Mouse (Mus musculus): Measurements from ENCODE around the gene Tmcc3. TPM values are rescaled to one million over a fixed set of nuclear protein-coding genes. Genes with fewer than 3 reads are reported as not detected.
A peak's percentile ranks its signal among the peaks of the same experiment; 100 is the strongest.

The Tmcc3 gene
- polyA plus RNA-seq, 1 experiment from 2014 or later = 14.3 TPM

GRCm38 (mm10) chr10:94512771-94513170 lies 201.0 kb downstream of the Tmcc3 start:
- TF ChIP-seq EP300 (IDR thresholded peaks at IDR 0.05) (no peak), CTCF (IDR thresholded peaks at IDR 0.05) (no peak)
- DNase-seq (ENCODE audit: low spot score) (no peak), ATAC-seq (no peak)
- no peaks in the 10 kb centered on the region for H3K36me3 ChIP-seq (ENCODE audit: insufficient read depth, low read length)
- H3K4me3 ChIP-seq (ENCODE audit: low read depth, low read length) = no peak overlapping the region
- H3K9ac ChIP-seq (replicated peaks; ENCODE audit: low read depth) = no peak overlapping the region
- 81% methylated on average over 1 of the region's 1 CpGs for WGBS
- no peaks in the 10 kb centered on the region; the same call in 1 of the 2 replicates for H3K4me1 ChIP-seq (ENCODE audit: insufficient read depth, low read depth, low read length)
- H3K4me2 ChIP-seq (replicated peaks; ENCODE audit: low read depth, low read length) = no peak overlapping the region
- no peaks in the 10 kb centered on the region for H3K27me3 ChIP-seq (replicated peaks; ENCODE audit: insufficient read depth, low read length)
- no peaks in the 10 kb centered on the region for H3K9me3 ChIP-seq (ENCODE audit: low read length)
- H3K27ac ChIP-seq (ENCODE audit: low read length) = no peak overlapping the region

- Histone ChIP-seq H3K9me3 (ENCODE audit: low read length) (no peaks in the 10 kb centered on the region), H3K4me1 (ENCODE audit: insufficient read depth, low read depth, low read length) (no peaks in the 10 kb centered on the region; the same call in 1 of the 2 replicates), H3K27ac (ENCODE audit: low read length) (no peak overlapping the region), H3K36me3 (ENCODE audit: insufficient read depth, low read length) (no peaks in the 10 kb centered on the region), H3K9ac (replicated peaks; ENCODE audit: low read depth) (no peak overlapping the region), H3K27me3 (replicated peaks; ENCODE audit: insufficient read depth, low read length) (no peaks in the 10 kb centered on the region), H3K4me2 (replicated peaks; ENCODE audit: low read depth, low read length) (peak overlapping the region; percentile 88), H3K4me3 (ENCODE audit: low read depth, low read length) (peak overlapping the region; percentile 75)
- WGBS = 4% methylated on average over 12 of the region's 12 CpGs
- peak; percentile 18 for ATAC-seq
- TF ChIP-seq EP300 (IDR thresholded peaks at IDR 0.05) (no peak), CTCF (IDR thresholded peaks at IDR 0.05) (no peak)
- peak; percentile 50 for DNase-seq (ENCODE audit: low spot score)
Observed at GRCm38 (mm10) chr10:94514091-94514505, 202.3 kb downstream of the Tmcc3 start.

GRCm38 (mm10) chr10:94514506-94515178 lies 202.9 kb downstream of the Tmcc3 start:
- Histone ChIP-seq H3K27me3 (replicated peaks; ENCODE audit: insufficient read depth, low read length) (no peaks in the 10 kb centered on the region), H3K4me2 (replicated peaks; ENCODE audit: low read depth, low read length) (peak overlapping the region; percentile 88), H3K27ac (ENCODE audit: low read length) (peak overlapping the region; percentile 82), H3K9me3 (ENCODE audit: low read length) (no peaks in the 10 kb centered on the region), H3K9ac (replicated peaks; ENCODE audit: low read depth) (peak overlapping the region; percentile 76), H3K4me1 (ENCODE audit: insufficient read depth, low read depth, low read length) (peaks cover under 1% of the 10 kb centered on the region; the same call in 1 of the 2 replicates), H3K4me3 (ENCODE audit: low read depth, low read length) (peak overlapping the region; percentile 75), H3K36me3 (ENCODE audit: insufficient read depth, low read length) (no peaks in the 10 kb centered on the region)
- under 1% methylated on average over 55 of the region's 71 CpGs for WGBS
- TF ChIP-seq EP300 (IDR thresholded peaks at IDR 0.05) (no peak), CTCF (IDR thresholded peaks at IDR 0.05) (no peak)
- ATAC-seq (peak; percentile 93), DNase-seq (ENCODE audit: low spot score) (peak; percentile 81)

GRCm38 (mm10) chr10:94515179-94515545 lies 203.4 kb downstream of the Tmcc3 start:
- WGBS = 1% methylated on average over 31 of the region's 34 CpGs
- Histone ChIP-seq H3K27me3 (replicated peaks; ENCODE audit: insufficient read depth, low read length) (no peaks in the 10 kb centered on the region), H3K4me3 (ENCODE audit: low read depth, low read length) (peak overlapping the region; percentile 75), H3K4me2 (replicated peaks; ENCODE audit: low read depth, low read length) (peak overlapping the region; percentile 88), H3K9me3 (ENCODE audit: low read length) (no peaks in the 10 kb centered on the region), H3K36me3 (ENCODE audit: insufficient read depth, low read length) (no peaks in the 10 kb centered on the region), H3K4me1 (ENCODE audit: insufficient read depth, low read depth, low read length) (peaks cover 5% of the 10 kb centered on the region; the same call in 1 of the 2 replicates), H3K27ac (ENCODE audit: low read length) (peak overlapping the region; percentile 82), H3K9ac (replicated peaks; ENCODE audit: low read depth) (peak overlapping the region; percentile 76)
- no peak for TF ChIP-seq EP300 (IDR thresholded peaks at IDR 0.05)
- TF ChIP-seq CTCF (IDR thresholded peaks at IDR 0.05) = peak; percentile 70
- ATAC-seq (peak; percentile 87), DNase-seq (ENCODE audit: low spot score) (peak; percentile 79)

GRCm38 (mm10) chr10:94515583-94515982 lies 203.8 kb downstream of the Tmcc3 start:
- no peaks in the 10 kb centered on the region for H3K36me3 ChIP-seq (ENCODE audit: insufficient read depth, low read length)
- WGBS = 7% methylated on average over 10 of the region's 10 CpGs
- peaks cover 5% of the 10 kb centered on the region; the same call in 1 of the 2 replicates for H3K4me1 ChIP-seq (ENCODE audit: insufficient read depth, low read depth, low read length)
- DNase-seq (ENCODE audit: low spot score) (no peak), ATAC-seq (no peak)
- H3K4me2 ChIP-seq (replicated peaks; ENCODE audit: low read depth, low read length) = peak overlapping the region; percentile 88
- H3K27me3 ChIP-seq (replicated peaks; ENCODE audit: insufficient read depth, low read length) = no peaks in the 10 kb centered on the region
- H3K9me3 ChIP-seq (ENCODE audit: low read length) = no peaks in the 10 kb centered on the region
- H3K27ac ChIP-seq (ENCODE audit: low read length) = peak overlapping the region; percentile 82
- peak overlapping the region; percentile 75 for H3K4me3 ChIP-seq (ENCODE audit: low read depth, low read length)
- H3K9ac ChIP-seq (replicated peaks; ENCODE audit: low read depth) = peak overlapping the region; percentile 76
- no peak for TF ChIP-seq CTCF (IDR thresholded peaks at IDR 0.05)

- TF ChIP-seq CTCF (IDR thresholded peaks at IDR 0.05) (no peak), EP300 (IDR thresholded peaks at IDR 0.05) (no peak)
- H3K27ac ChIP-seq (ENCODE audit: low read length) = no peak overlapping the region
- 58% methylated on average over 7 of the region's 7 CpGs for WGBS
- H3K4me1 ChIP-seq (ENCODE audit: insufficient read depth, low read depth, low read length) = peaks cover 5% of the 10 kb centered on the region; the same call in 1 of the 2 replicates
- H3K9ac ChIP-seq (replicated peaks; ENCODE audit: low read depth) = no peak overlapping the region
- H3K4me2 ChIP-seq (replicated peaks; ENCODE audit: low read depth, low read length) = peak overlapping the region; percentile 40
- DNase-seq (ENCODE audit: low spot score) (no peak), ATAC-seq (no peak)
- H3K9me3 ChIP-seq (ENCODE audit: low read length) = no peaks in the 10 kb centered on the region
- no peaks in the 10 kb centered on the region for H3K27me3 ChIP-seq (replicated peaks; ENCODE audit: insufficient read depth, low read length)
- H3K36me3 ChIP-seq (ENCODE audit: insufficient read depth, low read length) = no peaks in the 10 kb centered on the region
- 0 out of 2 replicates have a peak overlapping the region, but pooled peaks have one; percentile 15 for H3K4me3 ChIP-seq (ENCODE audit: low read depth, low read length)
Observed at GRCm38 (mm10) chr10:94519887-94520286, 208.1 kb downstream of the Tmcc3 start.
